Mouse (Mus musculus): ENCODE results near the gene Ly86.

GRCm38 (mm10) chr13:37312951-37313350, 32.1 kb upstream of the Ly86 start:
- TF ChIP-seq TAL1 (IDR thresholded peaks at IDR 0.05; ENCODE audit: low read length) (no peak), GATA1 (IDR thresholded peaks at IDR 0.05; ENCODE audit: low read length) (no peak)
